Mouse (Mus musculus) kidney, adult 18-20 months (tissue): ENCODE measurements around the gene Tmem106a.
"Not testable (repeated sequence)": the region's sequence is repeated elsewhere in the genome, so short reads cannot be mapped to it uniquely, and the experiment has no call there.

ENCODE experiments used
- DNase-seq: peaks from one replicate; pipeline ENCODE4 v3.0.0; 2021

The Tmem106a gene

GRCm38 (mm10) chr11:101602491-101602890, 20.4 kb downstream of the Tmem106a start:
- peak; percentile 66 for DNase-seq

- DNase-seq, result no peak
Observed at GRCm38 (mm10) chr11:101604116-101604515, 22.1 kb downstream of the Tmem106a start.

- DNase-seq, result peak; percentile 85
Observed at GRCm38 (mm10) chr11:101604531-101605453, 22.8 kb downstream of the Tmem106a start.

- not testable (repeated sequence) for DNase-seq
Observed at GRCm38 (mm10) chr11:101607134-101607533, 25.1 kb downstream of the Tmem106a start.

GRCm38 (mm10) chr11:101610445-101610844, 28.4 kb downstream of the Tmem106a start:
- DNase-seq, result no peak

- DNase-seq, result no peak
Observed at GRCm38 (mm10) chr11:101613596-101613995, 31.6 kb downstream of the Tmem106a start.

- DNase-seq, result no peak
Observed at GRCm38 (mm10) chr11:101614116-101614515, 32.1 kb downstream of the Tmem106a start.

GRCm38 (mm10) chr11:101615380-101615779, 33.3 kb downstream of the Tmem106a start:
- DNase-seq, result no peak

GRCm38 (mm10) chr11:101616104-101616503, 34.1 kb downstream of the Tmem106a start:
- no peak for DNase-seq

GRCm38 (mm10) chr11:101616948-101617767, 35.1 kb downstream of the Tmem106a start:
- DNase-seq, result no peak

GRCm38 (mm10) chr11:101617849-101618248, 35.8 kb downstream of the Tmem106a start:
- no peak for DNase-seq

GRCm38 (mm10) chr11:101618596-101618995, 36.6 kb downstream of the Tmem106a start:
- DNase-seq, result no peak

- not testable (repeated sequence) for DNase-seq
Observed at GRCm38 (mm10) chr11:101620022-101620655, 38.1 kb downstream of the Tmem106a start.

- DNase-seq, result no peak
Observed at GRCm38 (mm10) chr11:101626649-101626994, 44.6 kb downstream of the Tmem106a start.

GRCm38 (mm10) chr11:101626995-101627856, 45.2 kb downstream of the Tmem106a start, which contains the start of gene Rdm1:
Gene Rdm1, plus strand, starts transcription at chr11:101627195.
- peak; percentile 86 for DNase-seq

GRCm38 (mm10) chr11:101627857-101628559, 46.0 kb downstream of the Tmem106a start:
- DNase-seq, result peak; percentile 88

GRCm38 (mm10) chr11:101628733-101629417, 46.8 kb downstream of the Tmem106a start:
- not testable (repeated sequence) for DNase-seq

- DNase-seq, result peak; percentile 49
Observed at GRCm38 (mm10) chr11:101635660-101636059, 53.6 kb downstream of the Tmem106a start.

GRCm38 (mm10) chr11:101639761-101640160, 57.7 kb downstream of the Tmem106a start:
- no peak for DNase-seq

- DNase-seq, result peak; percentile 85
Observed at GRCm38 (mm10) chr11:101640857-101641709, 59.0 kb downstream of the Tmem106a start.
